Mouse (Mus musculus): ENCODE data around the gene Slc13a3.
A peak's percentile ranks its signal among the peaks of the same experiment; 100 is the strongest.

The Slc13a3 gene

DNA sequence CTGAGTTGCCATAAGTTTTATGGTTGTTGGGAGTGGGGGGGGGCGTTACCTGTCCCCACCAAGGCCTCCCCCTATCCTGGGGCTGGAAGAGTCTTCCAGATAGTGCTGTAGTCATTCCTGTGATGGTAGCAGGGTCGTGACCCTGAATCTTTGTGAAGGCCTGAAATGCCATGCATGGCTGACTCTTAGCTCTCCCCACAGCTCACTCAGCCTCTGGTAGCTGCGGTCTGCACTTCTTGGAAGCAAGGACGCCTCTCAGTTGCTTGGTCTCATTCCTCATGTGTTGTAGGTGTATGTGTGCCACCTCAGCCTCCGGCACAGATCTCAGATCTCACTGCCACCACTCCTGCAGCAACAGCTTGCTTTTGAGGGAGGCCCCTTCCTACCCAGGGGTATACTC is 2.8 kb upstream of the Slc13a3 start:
- DNase-seq, result no peak

- no peak for DNase-seq
Measured at GRCm38 (mm10) chr2:165475412-165475811, 2.4 kb upstream of the Slc13a3 start.

DNA sequence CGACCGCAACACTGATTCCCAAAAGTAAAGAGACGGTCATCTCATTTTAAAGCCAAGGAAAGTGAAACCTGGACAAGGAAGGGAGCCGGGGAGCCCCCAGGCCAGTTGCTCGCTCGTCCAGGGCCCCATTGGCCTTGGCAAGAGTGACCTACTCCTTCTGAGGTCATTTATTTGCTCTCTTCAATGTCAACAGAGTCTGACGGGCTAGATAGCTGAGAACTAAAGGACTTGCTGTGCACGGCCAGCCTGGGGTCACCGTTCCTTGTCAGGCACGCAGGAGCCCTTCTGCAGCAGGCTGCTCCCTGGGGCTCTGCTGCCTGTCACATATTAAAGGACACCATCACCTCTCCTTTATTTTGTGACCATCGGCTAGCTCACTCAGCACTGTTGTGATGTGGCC is 1.1 kb downstream of the Slc13a3 start:
- DNase-seq, result no peak

GRCm38 (mm10) chr2:165470167-165470566 is 2.9 kb downstream of the Slc13a3 start:
- peak; percentile 42 for DNase-seq

DNA sequence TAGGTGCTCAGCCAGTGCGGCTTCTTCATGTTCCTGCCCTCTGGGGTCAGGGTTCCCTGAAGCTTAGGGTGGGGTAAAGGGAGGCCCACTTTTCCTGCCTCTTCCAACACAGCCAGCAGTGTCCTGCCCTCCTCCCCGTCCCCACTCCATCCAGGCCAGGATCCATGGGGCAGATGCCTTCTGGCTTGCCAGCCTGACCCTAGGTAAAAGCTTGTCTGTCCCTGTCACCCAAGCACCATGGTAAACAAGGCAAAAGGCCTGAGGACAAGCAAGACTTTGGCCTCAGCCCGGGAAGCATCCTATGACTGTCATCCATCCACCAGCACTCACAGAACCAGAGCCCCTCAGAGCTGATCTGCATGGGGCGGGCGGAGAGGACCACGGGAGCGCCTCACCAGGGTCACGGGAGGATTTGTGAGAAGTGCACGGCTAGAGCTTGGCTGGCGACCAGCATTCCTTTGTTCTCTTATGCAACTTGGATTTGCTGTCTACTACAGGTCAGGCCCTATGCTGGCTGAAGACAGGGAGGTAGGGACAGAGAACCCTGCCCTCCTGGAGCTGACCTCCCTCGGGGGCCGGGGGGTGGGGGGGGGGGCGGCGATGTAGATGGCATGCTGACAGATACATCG is 5.1 kb downstream of the Slc13a3 start:
- no peak for DNase-seq

- no peak for DNase-seq
Measured at GRCm38 (mm10) chr2:165459663-165460062, 13.4 kb downstream of the Slc13a3 start.

DNA sequence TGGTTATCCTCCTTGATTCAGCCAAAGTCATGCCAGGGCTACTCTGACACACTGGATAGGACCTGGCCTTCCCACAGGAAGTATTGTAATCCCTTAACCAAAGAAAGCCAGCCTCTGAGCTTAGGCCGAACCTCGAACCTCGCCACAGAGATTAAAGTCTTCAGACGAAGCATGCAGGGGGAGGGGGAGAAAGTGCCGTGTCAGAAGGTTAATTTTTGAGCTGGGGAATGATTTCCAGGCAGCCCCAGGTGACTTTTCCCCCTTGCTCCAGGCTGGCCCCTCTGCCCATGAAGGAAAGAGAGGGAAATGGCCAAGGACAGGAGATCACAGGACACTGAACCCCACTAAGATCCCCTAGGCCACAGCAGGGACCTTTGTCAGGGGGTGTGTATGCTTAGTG is 14.8 kb downstream of the Slc13a3 start:
- no peak for DNase-seq

- peak; percentile 19 for DNase-seq
Measured at GRCm38 (mm10) chr2:165456710-165457109, 16.3 kb downstream of the Slc13a3 start.

- peak; percentile 50 for DNase-seq
Measured at GRCm38 (mm10) chr2:165452730-165453693, 20.0 kb downstream of the Slc13a3 start.

DNA sequence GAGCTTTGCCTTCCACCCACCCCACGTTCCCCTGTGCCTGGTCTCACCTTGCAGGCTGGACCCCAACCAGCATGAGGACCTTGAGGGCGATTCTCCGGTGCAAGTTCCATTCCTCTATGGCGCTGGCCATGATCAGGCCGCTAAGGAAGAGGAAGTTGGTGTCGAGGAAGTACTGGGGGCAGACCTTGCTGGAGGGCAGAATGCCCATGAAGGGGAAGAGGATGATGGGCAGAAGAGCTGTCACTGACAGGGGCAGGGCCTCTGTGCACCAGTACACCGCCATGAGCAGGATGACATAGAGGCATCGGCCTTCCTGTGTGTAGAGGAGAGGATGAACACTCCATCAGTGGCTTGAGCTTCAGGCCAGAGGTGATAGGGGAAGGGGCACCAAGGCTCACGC is 24.6 kb downstream of the Slc13a3 start:
- DNase-seq, result no peak

- no peak for DNase-seq
Measured at GRCm38 (mm10) chr2:165444861-165445260, 28.2 kb downstream of the Slc13a3 start.

DNA sequence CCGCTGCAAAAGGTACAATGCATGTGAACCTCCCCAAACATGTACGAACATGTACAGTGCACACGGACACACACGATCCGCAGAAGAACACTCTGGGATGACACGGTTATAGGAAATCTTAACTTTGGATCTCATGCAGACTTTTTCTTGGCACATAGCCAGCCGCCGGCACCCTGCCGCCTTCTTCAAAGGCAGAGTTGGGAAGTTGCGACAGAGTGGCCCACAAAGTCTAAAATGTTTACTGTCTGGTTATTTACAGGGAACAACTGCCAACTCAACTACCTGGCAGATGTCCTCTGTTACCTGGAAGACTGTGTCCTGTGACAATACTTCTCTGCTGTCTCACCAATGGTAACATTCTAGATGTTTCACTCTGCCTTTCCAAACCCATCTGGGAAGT is 30.0 kb downstream of the Slc13a3 start:
- no peak for DNase-seq

DNA sequence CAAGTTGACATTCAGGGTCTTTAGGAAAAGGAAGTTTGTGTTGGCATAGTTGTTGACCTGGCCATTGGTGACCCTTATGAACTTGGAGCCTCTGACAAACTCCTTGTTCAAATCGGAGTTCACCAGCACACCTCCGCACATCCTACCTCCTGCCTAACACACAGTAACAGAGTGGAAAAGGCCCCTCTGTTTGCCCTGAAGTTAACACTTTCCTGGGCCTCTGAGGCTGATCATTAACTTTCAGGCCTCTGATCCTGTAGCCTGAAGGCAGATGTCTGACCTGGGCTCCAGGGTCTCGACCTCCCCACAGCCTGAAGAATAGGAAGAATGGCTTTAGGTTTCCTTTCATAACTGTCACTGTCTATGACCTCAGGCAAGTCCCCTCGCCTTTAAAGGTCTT is 31.4 kb downstream of the Slc13a3 start:
- no peak for DNase-seq

DNA sequence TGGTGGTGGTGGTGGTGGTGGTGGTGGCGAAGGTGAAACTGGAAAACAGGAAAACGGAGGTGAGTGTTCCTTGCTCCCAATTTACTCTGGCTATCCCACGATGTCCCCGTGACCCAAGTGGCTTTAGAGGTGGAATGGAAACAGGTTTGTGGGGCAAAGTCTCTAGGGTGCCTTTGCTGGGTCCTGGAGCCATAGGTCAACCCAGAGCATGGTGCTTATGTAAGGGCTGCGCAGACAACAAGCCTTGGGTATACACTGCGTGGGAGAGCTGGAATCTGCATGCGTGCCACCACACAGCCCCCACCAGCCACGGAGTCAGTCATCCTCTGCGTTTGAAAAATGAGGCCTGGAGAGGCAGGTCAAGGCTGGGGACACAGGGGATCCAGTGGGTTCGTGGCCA is 33.4 kb downstream of the Slc13a3 start:
- DNase-seq, result no peak

- no peak for DNase-seq
Measured at GRCm38 (mm10) chr2:165438881-165439280, 34.1 kb downstream of the Slc13a3 start.

GRCm38 (mm10) chr2:165428694-165429093 is 44.3 kb downstream of the Slc13a3 start:
- DNase-seq, result no peak

DNA sequence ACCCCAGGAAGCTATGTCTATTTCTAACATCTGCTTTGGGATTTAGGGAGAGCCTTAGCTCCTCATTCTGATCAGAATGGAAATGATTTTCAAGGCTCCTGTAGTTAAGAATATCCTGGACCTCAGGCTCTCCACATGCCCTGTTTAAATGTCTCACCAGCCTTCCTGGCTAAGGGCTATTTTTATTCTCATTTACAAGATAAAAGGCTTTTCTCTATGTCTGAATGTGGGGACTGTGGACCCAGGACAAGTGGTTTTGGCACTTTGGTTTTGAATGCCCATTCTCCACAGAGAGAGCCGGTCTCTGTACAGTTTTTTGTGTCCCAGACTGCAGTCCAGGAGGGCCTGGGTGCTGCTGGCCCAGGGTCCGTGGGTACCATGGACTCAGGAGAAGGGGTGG is 52.8 kb downstream of the Slc13a3 start:
- no peak for DNase-seq

GRCm38 (mm10) chr2:165419670-165420111 is 53.3 kb downstream of the Slc13a3 start:
- DNase-seq, result no peak

DNA sequence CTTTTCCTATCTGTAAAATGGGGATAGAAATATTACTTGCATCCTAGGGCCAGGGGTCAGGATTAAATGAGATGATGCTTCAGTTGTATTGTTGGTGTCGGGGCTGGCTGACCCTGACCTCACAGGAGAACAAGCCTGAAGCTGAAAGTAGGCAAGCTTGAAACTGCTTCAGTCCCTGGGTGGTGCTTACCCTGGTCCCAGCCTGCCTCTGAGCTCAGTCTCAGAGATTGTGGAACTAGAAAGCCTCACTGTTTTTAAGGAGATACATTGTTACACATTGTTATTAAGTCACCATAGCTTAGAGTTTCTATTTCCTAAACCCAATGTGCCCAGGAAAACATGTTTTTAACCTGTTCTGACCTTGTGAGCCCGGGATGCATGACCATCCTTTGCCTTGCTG is 54.5 kb downstream of the Slc13a3 start:
- DNase-seq, result no peak

- DNase-seq, result no peak
Measured at GRCm38 (mm10) chr2:165417291-165417690, 55.7 kb downstream of the Slc13a3 start.

- no peak for DNase-seq
Measured at GRCm38 (mm10) chr2:165415795-165416194, 57.2 kb downstream of the Slc13a3 start.

DNA sequence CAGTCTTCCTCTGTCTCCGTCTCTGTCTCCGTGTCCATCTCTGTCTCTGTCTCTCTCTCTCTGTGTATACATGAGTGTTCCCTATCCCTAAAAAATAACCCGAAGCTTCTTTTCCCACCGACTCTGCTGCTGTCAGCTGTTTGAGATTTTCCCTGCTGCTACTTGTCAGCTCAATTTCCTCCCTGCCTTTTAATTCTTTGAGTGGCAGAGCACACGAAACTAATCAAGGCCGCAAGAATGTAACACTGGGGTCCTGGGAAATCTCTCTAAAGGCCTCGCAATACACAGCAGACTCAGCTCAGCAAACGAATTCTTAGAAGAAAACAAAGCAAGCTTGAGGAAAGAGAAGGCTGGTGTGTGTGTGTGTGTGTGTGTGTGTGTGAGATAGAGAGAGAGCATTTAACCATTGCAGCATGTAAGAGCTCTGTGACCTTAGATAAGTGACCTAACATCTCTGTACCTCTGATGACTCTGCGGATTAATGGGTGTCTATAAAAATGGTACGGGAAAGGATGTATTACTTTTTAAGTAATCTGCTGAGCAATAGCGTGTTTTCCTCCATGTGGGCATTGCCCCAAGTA is 57.8 kb downstream of the Slc13a3 start:
- no peak for DNase-seq

- DNase-seq, result no peak
Measured at GRCm38 (mm10) chr2:165414321-165414720, 58.7 kb downstream of the Slc13a3 start.

- no peak for DNase-seq
Measured at GRCm38 (mm10) chr2:165413884-165414283, 59.1 kb downstream of the Slc13a3 start.

All from thymus, postnatal 25 days (tissue).